Mouse (Mus musculus) MEL (cell line): Measurements from ENCODE around the gene P3h2. TPM values are rescaled to one million over a fixed set of nuclear protein-coding genes. Genes with fewer than 3 reads are reported as not detected.

Source experiments
- DNase-seq: peaks from one replicate; pipeline ENCODE4 v3.0.0; 2011; ENCODE audit warnings: low read depth, low spot score
- H3K27ac ChIP-seq: 2 replicates; pipeline ENCODE4 v1.5.1; 2012; ENCODE audit warnings: low read depth, mild to moderate bottlenecking, control low read depth, low read length, moderate library complexity; ENCODE audit not compliant: control insufficient read depth
- H3K27me3 ChIP-seq, 2 experiments: fragments of 150-350 bp in 1 of 2; sonication (generic) in 1 of 2; 2 replicates each; pipeline ENCODE4 v1.6.1; 2012; ENCODE audit warnings: low read length in 2 of 2, mild to moderate bottlenecking in 2 of 2, improper control_type of control experiment in 1 of 2, moderate library complexity in 1 of 2; ENCODE audit not compliant: insufficient read depth in 2 of 2, control insufficient read depth in 1 of 2
- H3K36me3 ChIP-seq, 2 experiments: 2 replicates each; pipeline ENCODE4 v1.6.1; 2012 to 2014; ENCODE audit warnings: low read length in 2 of 2, improper control_type of control experiment in 1 of 2, inconsistent platforms in 1 of 2, mild to moderate bottlenecking in 1 of 2; ENCODE audit not compliant: insufficient read depth in 2 of 2, control insufficient read depth in 1 of 2
- H3K4me1 ChIP-seq, 2 experiments: fragments of 150-350 bp in 1 of 2; sonication (generic) in 1 of 2; 2 replicates each; pipeline ENCODE4 v1.6.1; 2012; ENCODE audit warnings: low read length in 2 of 2, improper control_type of control experiment in 1 of 2, mild to moderate bottlenecking in 1 of 2; ENCODE audit not compliant: insufficient read depth in 2 of 2, control insufficient read depth in 1 of 2
- H3K4me3 ChIP-seq, 2 experiments: fragments of 150-350 bp in 1 of 2; sonication (generic) in 1 of 2; 2 replicates each; pipeline ENCODE4 v1.5.1; 2012; ENCODE audit warnings: low read depth in 2 of 2, low read length in 2 of 2, mild to moderate bottlenecking in 2 of 2, moderate library complexity in 2 of 2, control low read depth in 1 of 2, improper control_type of control experiment in 1 of 2; ENCODE audit not compliant: control insufficient read depth in 1 of 2, insufficient read depth in 1 of 2
- H3K79me2 ChIP-seq: 2 replicates; pipeline ENCODE4 v1.6.1; 2012; ENCODE audit warnings: mild to moderate bottlenecking, low read length, moderate library complexity; ENCODE audit not compliant: control insufficient read depth, poor library complexity, insufficient read depth
- H3K9ac ChIP-seq: 2 replicates; pipeline ENCODE4 v1.6.1; 2012; ENCODE audit warnings: low read depth, mild to moderate bottlenecking, control low read depth, low read length, moderate library complexity; ENCODE audit not compliant: control insufficient read depth, poor library complexity, severe bottlenecking
- H3K9me3 ChIP-seq: fragments of 150-350 bp; sonication (generic); replicated peaks from 2 replicates; pipeline ENCODE4 v1.6.1; 2012; ENCODE audit warnings: mild to moderate bottlenecking, low read length, improper control_type of control experiment, moderate library complexity; ENCODE audit not compliant: insufficient read depth
- CHD1 ChIP-seq: IDR thresholded peaks from 2 replicates; pipeline ENCODE4 v1.6.1; 2012; ENCODE audit warnings: low read depth, mild to moderate bottlenecking, inconsistent platforms, low read length, improper control_type of control experiment
- CTCF ChIP-seq, 3 experiments: IDR thresholded peaks in 2 of 3; conservative IDR thresholded peaks in 1 of 3; 2 replicates each; pipeline ENCODE4 v1.5.1; 2011 to 2012; ENCODE audit warnings: low read length in 3 of 3, low read depth in 2 of 3, mild to moderate bottlenecking in 2 of 3, improper control_type of control experiment in 1 of 3, inconsistent platforms in 1 of 3, mixed read lengths in 1 of 3, moderate library complexity in 1 of 3; ENCODE audit not compliant: control insufficient read depth in 1 of 3, insufficient read depth in 1 of 3, poor library complexity in 1 of 3, severe bottlenecking in 1 of 3
- E2F4 ChIP-seq: IDR thresholded peaks from 2 replicates; pipeline ENCODE4 v1.6.1; 2011; ENCODE audit warnings: low read depth, low read length, improper control_type of control experiment, borderline replicate concordance
- ELF1 ChIP-seq: IDR thresholded peaks from 2 replicates; pipeline ENCODE4 v1.6.1; 2014; ENCODE audit warnings: low read depth, mild to moderate bottlenecking, inconsistent platforms, low read length, improper control_type of control experiment, moderate library complexity
- EP300 ChIP-seq, 2 experiments: IDR thresholded peaks; 2 replicates each; pipeline ENCODE4 v1.6.1; 2011; ENCODE audit warnings: improper control_type of control experiment in 2 of 2, low read length in 2 of 2, low read depth in 1 of 2, mild to moderate bottlenecking in 1 of 2
- ETS1 ChIP-seq: IDR thresholded peaks from 2 replicates; pipeline ENCODE4 v1.6.1; 2012; ENCODE audit warnings: low read depth, mild to moderate bottlenecking, inconsistent platforms, low read length, improper control_type of control experiment, moderate library complexity
- GATA1 ChIP-seq: IDR thresholded peaks from 2 replicates; pipeline ENCODE4 v1.6.1; 2011; ENCODE audit warnings: low read depth, low read length, improper control_type of control experiment
- JUND ChIP-seq: IDR thresholded peaks from 2 replicates; pipeline ENCODE4 v1.6.1; 2011; ENCODE audit warnings: low read depth, mild to moderate bottlenecking, improper control_type of control experiment, low read length
- KAT2A ChIP-seq: conservative IDR thresholded peaks from 2 replicates; pipeline ENCODE4 v1.6.1; 2012; ENCODE audit warnings: low read depth, low read length, improper control_type of control experiment, inconsistent platforms
- MAFK ChIP-seq: IDR thresholded peaks from 2 replicates; pipeline ENCODE4 v1.6.1; 2011; ENCODE audit warnings: low read depth, mild to moderate bottlenecking, low read length, improper control_type of control experiment, borderline replicate concordance
- MAX ChIP-seq: IDR thresholded peaks from 2 replicates; pipeline ENCODE4 v1.6.1; 2011; ENCODE audit warnings: low read length, improper control_type of control experiment
- MEF2A ChIP-seq: IDR thresholded peaks from 2 replicates; pipeline ENCODE4 v1.6.1; 2014; ENCODE audit warnings: low read depth, mild to moderate bottlenecking, inconsistent platforms, low read length, improper control_type of control experiment; ENCODE audit not compliant: poor library complexity, insufficient replicate concordance, severe bottlenecking; ENCODE audit errors: extremely low read depth
- MYB ChIP-seq: IDR thresholded peaks from 2 replicates; pipeline ENCODE4 v1.6.1; 2011; ENCODE audit warnings: mild to moderate bottlenecking, low read depth, low read length, improper control_type of control experiment
- MYC ChIP-seq: IDR thresholded peaks from 2 replicates; pipeline ENCODE4 v1.6.1; 2011; ENCODE audit warnings: low read depth, mild to moderate bottlenecking, low read length, improper control_type of control experiment, moderate library complexity
- POLR2A ChIP-seq, 2 experiments: IDR thresholded peaks; 2 replicates each; pipeline ENCODE4 v1.6.1; 2011 to 2012; ENCODE audit warnings: low read length in 2 of 2, mild to moderate bottlenecking in 2 of 2, control low read depth in 1 of 2, improper control_type of control experiment in 1 of 2, low read depth in 1 of 2, moderate library complexity in 1 of 2; ENCODE audit not compliant: control insufficient read depth in 1 of 2, insufficient read depth in 1 of 2, poor library complexity in 1 of 2
- POLR2AphosphoS2 ChIP-seq: IDR thresholded peaks from 2 replicates; pipeline ENCODE4 v1.6.1; 2011; ENCODE audit warnings: low read length, improper control_type of control experiment
- POLR2AphosphoS5 ChIP-seq: IDR thresholded peaks from 2 replicates; pipeline ENCODE4 v1.6.1; 2012; ENCODE audit warnings: low read depth, borderline replicate concordance, mild to moderate bottlenecking, inconsistent platforms, low read length, moderate library complexity, mixed read lengths
- RAD21 ChIP-seq: IDR thresholded peaks from 2 replicates; pipeline ENCODE4 v1.6.1; 2011; ENCODE audit warnings: mild to moderate bottlenecking, low read depth, low read length, improper control_type of control experiment
- RCOR1 ChIP-seq: IDR thresholded peaks from 2 replicates; pipeline ENCODE4 v1.6.1; 2012; ENCODE audit warnings: low read depth, mild to moderate bottlenecking, inconsistent platforms, low read length, improper control_type of control experiment
- SMC3 ChIP-seq: IDR thresholded peaks from 2 replicates; pipeline ENCODE4 v1.6.1; 2011; ENCODE audit warnings: low read depth, low read length, improper control_type of control experiment
- TBP ChIP-seq: IDR thresholded peaks from 2 replicates; pipeline ENCODE4 v1.8.0; 2011; ENCODE audit warnings: low read depth, low read length, improper control_type of control experiment
- UBTF ChIP-seq: IDR thresholded peaks from 2 replicates; pipeline ENCODE4 v1.6.1; 2012; ENCODE audit warnings: low read depth, mild to moderate bottlenecking, inconsistent platforms, low read length, improper control_type of control experiment, moderate library complexity, borderline replicate concordance; ENCODE audit not compliant: insufficient read depth
- USF1 ChIP-seq: IDR thresholded peaks from 2 replicates; pipeline ENCODE4 v1.6.1; 2014; ENCODE audit warnings: low read depth, mild to moderate bottlenecking, inconsistent platforms, low read length, improper control_type of control experiment, moderate library complexity
- USF2 ChIP-seq, 2 experiments: IDR thresholded peaks; 2 replicates each; pipeline ENCODE4 v1.6.1; 2011 to 2012; ENCODE audit warnings: improper control_type of control experiment in 2 of 2, low read length in 2 of 2, borderline replicate concordance in 1 of 2, inconsistent platforms in 1 of 2, low read depth in 1 of 2, mild to moderate bottlenecking in 1 of 2; ENCODE audit not compliant: insufficient read depth in 1 of 2
- ZC3H11A ChIP-seq: IDR thresholded peaks from 2 replicates; pipeline ENCODE4 v1.6.1; 2012; ENCODE audit warnings: low read depth, mild to moderate bottlenecking, inconsistent platforms, low read length, improper control_type of control experiment
- ZKSCAN1 ChIP-seq: IDR thresholded peaks from 2 replicates; pipeline ENCODE4 v1.6.1; 2012; ENCODE audit warnings: low read depth, mild to moderate bottlenecking, inconsistent platforms, low read length, improper control_type of control experiment, moderate library complexity
- ZNF384 ChIP-seq: IDR thresholded peaks from 2 replicates; pipeline ENCODE4 v1.6.1; 2012; ENCODE audit warnings: low read depth, mild to moderate bottlenecking, inconsistent platforms, low read length, improper control_type of control experiment
- polyA plus RNA-seq, 2 experiments: library from polyadenylated mRNA; stranded (reverse) in 1 of 2; unstranded in 1 of 2; fragments of >175 nt in 1 of 2; fragments of >200 nt in 1 of 2; gene quantifications; 2 replicates each; pipeline versions ENCODE4 v1.2.1 to v1.2.4; 2012; ENCODE audit warnings: low replicate concordance in 2 of 2, low read depth in 1 of 2; ENCODE audit not compliant: insufficient read length in 2 of 2, insufficient read depth in 1 of 2, missing spikeins in 1 of 2
- total RNA-seq: library from RNA; depleted of rRNA; stranded (reverse); fragments of 300-350 nt; gene quantifications from 2 replicates; pipeline ENCODE4 v1.2.3, GENCODE M21; 2012

The P3h2 gene
- total and polyA plus RNA-seq, 3 experiments, result not detected

DNA sequence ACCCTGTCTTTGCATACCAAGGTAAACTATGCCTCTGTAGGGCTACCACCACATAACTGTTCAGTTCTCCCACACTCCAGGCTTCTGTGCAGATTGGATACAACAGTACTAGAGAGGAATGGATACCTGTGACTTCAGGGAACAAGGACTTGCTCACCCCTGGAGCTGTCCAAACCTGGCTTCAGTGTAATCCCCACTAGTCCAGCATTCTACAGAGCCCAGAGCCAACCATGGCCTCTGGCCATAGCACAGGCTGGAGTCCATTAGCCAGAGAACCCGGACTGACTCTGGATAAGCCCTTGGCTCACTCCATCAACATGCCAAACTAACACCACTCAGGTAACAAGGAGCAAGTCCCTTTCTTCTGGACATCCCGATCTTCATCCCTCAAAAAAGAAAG, 2.7 kb downstream of the P3h2 start:
- Histone ChIP-seq H3K27ac (no peak overlapping the region), H3K79me2 (no peaks in the 10 kb centered on the region), H3K4me1 (no peaks in the 10 kb centered on the region)

DNA sequence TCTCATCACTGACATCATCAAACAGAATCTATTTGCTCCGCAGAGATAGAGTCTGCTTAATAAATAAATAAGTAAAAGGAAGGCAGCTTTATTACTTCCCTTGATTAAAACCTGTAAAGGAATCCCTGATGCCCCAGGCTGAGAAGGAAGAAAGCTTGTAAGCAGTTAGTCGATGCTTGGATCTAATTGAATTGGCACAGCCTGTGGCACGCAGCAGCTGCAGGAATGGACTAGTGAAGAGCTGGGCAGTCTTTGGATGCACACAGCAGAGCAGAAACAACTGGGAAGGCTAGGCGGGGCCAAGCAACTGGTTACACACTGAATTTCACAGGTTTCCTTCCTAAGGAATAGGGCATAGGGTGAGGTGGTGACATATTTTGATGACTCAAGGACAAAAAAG, 5.4 kb downstream of the P3h2 start:
- Histone ChIP-seq H3K27me3 (no peaks in the 10 kb centered on the region), H3K9ac (no peak overlapping the region), H3K27ac (no peak overlapping the region), H3K79me2 (no peaks in the 10 kb centered on the region), H3K4me1 (no peaks in the 10 kb centered on the region), H3K9me3 (no peaks in the 10 kb centered on the region), H3K36me3 (no peaks in the 10 kb centered on the region), H3K4me3 (no peak overlapping the region)
- DNase-seq, result no peak
- no peak for TF ChIP-seq RAD21
- no peak for TF ChIP-seq ZC3H11A
- no peak for TF ChIP-seq ETS1
- no peak for TF ChIP-seq RCOR1
- no peak for TF ChIP-seq JUND
- TF ChIP-seq EP300 (IDR thresholded peaks at IDR 0.05; ENCODE audit: low read depth in 1 of 2, low read length in 2 of 2), result no peak
- no peak for TF ChIP-seq ELF1
- no peak for TF ChIP-seq POLR2A (IDR thresholded peaks at IDR 0.05; ENCODE audit: control insufficient read depth in 1 of 2, insufficient read depth in 1 of 2, low read depth in 1 of 2, low read length in 2 of 2, poor library complexity in 1 of 2)
- TF ChIP-seq POLR2AphosphoS5, result no peak
- no peak for TF ChIP-seq CTCF (IDR thresholded peaks at IDR 0.05 in 2 of 3, conservative IDR thresholded peaks at IDR 0.05 in 1 of 3; ENCODE audit: control insufficient read depth in 1 of 3, insufficient read depth in 1 of 3, low read depth in 2 of 3, low read length in 3 of 3, poor library complexity in 1 of 3, severe bottlenecking in 1 of 3)
- TF ChIP-seq MAFK, result no peak
- no peak for TF ChIP-seq USF1
- TF ChIP-seq UBTF, result no peak
- no peak for TF ChIP-seq TBP
- TF ChIP-seq ZKSCAN1, result no peak
- TF ChIP-seq GATA1, result no peak
- no peak for TF ChIP-seq SMC3
- TF ChIP-seq ZNF384, result no peak
- no peak for TF ChIP-seq KAT2A

More for the DNA sequence above, 2.7 kb downstream of the P3h2 start:
- TF ChIP-seq POLR2AphosphoS2 (no peak), POLR2A (IDR thresholded peaks at IDR 0.05; ENCODE audit: control insufficient read depth in 1 of 2, insufficient read depth in 1 of 2, low read depth in 1 of 2, low read length in 2 of 2, poor library complexity in 1 of 2) (no peak), MEF2A (no peak), E2F4 (no peak), USF2 (IDR thresholded peaks at IDR 0.05; ENCODE audit: borderline replicate concordance in 1 of 2, insufficient read depth in 1 of 2, low read depth in 1 of 2, low read length in 2 of 2) (no peak), CHD1 (no peak), MAX (no peak), KAT2A (no peak), MYC (no peak), TBP (no peak), MYB (no peak), ZKSCAN1 (no peak), JUND (no peak)
- no peak for DNase-seq
- Histone ChIP-seq H3K9me3 (no peaks in the 10 kb centered on the region), H3K9ac (no peak overlapping the region), H3K36me3 (no peaks in the 10 kb centered on the region), H3K27me3 (no peaks in the 10 kb centered on the region), H3K4me3 (no peak overlapping the region)
